Comparison of ENCODE assay signal across 8 mouse cellular contexts in the genomic region with DNA sequence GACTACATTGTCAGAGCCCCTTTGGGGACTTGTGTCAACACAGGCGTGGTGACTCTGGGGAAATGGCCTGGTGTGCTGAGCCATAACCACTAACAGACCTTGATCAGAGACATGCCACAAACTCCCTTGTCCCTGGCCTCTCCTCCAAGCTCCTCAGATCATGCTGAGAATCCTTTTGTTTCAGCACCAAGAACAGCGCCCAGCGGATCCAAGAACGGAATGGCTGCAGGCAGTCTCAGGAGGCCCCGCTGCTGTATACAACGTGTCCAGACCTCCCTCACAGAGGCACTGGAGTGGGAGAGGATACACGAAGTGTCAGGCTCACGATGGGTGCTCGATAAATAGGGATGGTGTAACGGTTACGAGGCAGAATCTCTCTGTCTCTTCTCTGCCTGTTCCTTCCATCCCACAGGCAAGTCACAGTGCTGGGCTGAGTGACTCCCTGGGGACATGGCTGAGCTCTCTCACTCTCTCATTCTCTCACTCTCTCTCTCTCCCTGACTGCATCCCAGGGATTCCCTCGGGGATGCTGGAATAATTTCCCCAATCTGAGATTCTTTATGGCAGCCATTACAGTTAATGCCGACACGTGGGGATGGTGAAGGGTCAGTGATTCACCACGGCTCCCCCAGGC.
A peak's percentile ranks its signal among the peaks of the same experiment; 100 is the strongest.
DNase-seq lines count a peak whose midpoint lies in the region; ATAC-seq lines count a peak whose summit lies in the region.

No protein-coding gene starts in this region.

- H3K4me2 ChIP-seq in liver, embryonic 11.5 days, result no peak overlapping the region
- H3K4me2 ChIP-seq in neural tube, embryonic 14.5 days (ENCODE audit: low read depth, low read length), result no peak overlapping the region

- no peaks in the 10 kb centered on the region for H3K36me3 ChIP-seq in hindbrain, embryonic 10.5 days
- no peaks in the 10 kb centered on the region for H3K36me3 ChIP-seq in liver, embryonic 11.5 days (ENCODE audit: control insufficient read depth, insufficient read depth, low read length)
- no peaks in the 10 kb centered on the region for H3K36me3 ChIP-seq in neural tube, embryonic 14.5 days (ENCODE audit: control insufficient read depth, insufficient read depth, low read length)

- intact Hi-C loops in heart, postnatal 25 days (cut with DNase I), result no loop called here

- H3K9me3 ChIP-seq in hindbrain, embryonic 10.5 days, result no peaks in the 10 kb centered on the region
- H3K9me3 ChIP-seq in liver, embryonic 11.5 days (ENCODE audit: control insufficient read depth, low read length), result no peaks in the 10 kb centered on the region
- no peaks in the 10 kb centered on the region for H3K9me3 ChIP-seq in neural tube, embryonic 14.5 days (ENCODE audit: control insufficient read depth, low read length)

- H3K4me3 ChIP-seq in hindbrain, embryonic 10.5 days, result no peak overlapping the region
- H3K4me3 ChIP-seq in liver, embryonic 11.5 days (ENCODE audit: low read depth, low read length), result no peak overlapping the region
- H3K4me3 ChIP-seq in neural tube, embryonic 14.5 days (ENCODE audit: low read depth, low read length), result no peak overlapping the region

- 0 out of 2 replicates have a peak overlapping the region, but pooled peaks have one; percentile 35 for H3K27ac ChIP-seq in hindbrain, embryonic 10.5 days
- no peak overlapping the region for H3K27ac ChIP-seq in liver, embryonic 11.5 days (ENCODE audit: low read depth, low read length)
- H3K27ac ChIP-seq in neural tube, embryonic 14.5 days (ENCODE audit: low read depth, low read length), result no peak overlapping the region

- no peak for ATAC-seq in liver, embryonic 11.5 days (replicated peaks; ENCODE audit: low FRiP score)
- ATAC-seq in neural tube, embryonic 14.5 days (ENCODE audit: low read depth), result peak; percentile 38; the same call in 1 of the 2 replicates
- ATAC-seq in erythroblast, adult 5-6 weeks (replicated peaks; ENCODE audit: low FRiP score, poor library complexity, severe bottlenecking), result no peak

- peaks cover 54% of the 10 kb centered on the region for H3K4me1 ChIP-seq in hindbrain, embryonic 10.5 days (replicated peaks)
- H3K4me1 ChIP-seq in liver, embryonic 11.5 days (replicated peaks; ENCODE audit: control insufficient read depth, insufficient read depth, low read length), result no peaks in the 10 kb centered on the region
- H3K4me1 ChIP-seq in neural tube, embryonic 14.5 days (ENCODE audit: control insufficient read depth, insufficient read depth, low read length), result peaks cover 23% of the 10 kb centered on the region

- H3K9ac ChIP-seq in liver, embryonic 11.5 days (ENCODE audit: low read depth, low read length), result no peak overlapping the region
- no peak overlapping the region for H3K9ac ChIP-seq in neural tube, embryonic 14.5 days (replicated peaks; ENCODE audit: low read depth, low read length)

- H3K27me3 ChIP-seq in hindbrain, embryonic 10.5 days (ENCODE audit: insufficient read depth, poor library complexity, severe bottlenecking), result peaks cover 14% of the 10 kb centered on the region
- peaks cover under 1% of the 10 kb centered on the region for H3K27me3 ChIP-seq in liver, embryonic 11.5 days (replicated peaks; ENCODE audit: control insufficient read depth, insufficient read depth, low read length)
- no peaks in the 10 kb centered on the region for H3K27me3 ChIP-seq in neural tube, embryonic 14.5 days (ENCODE audit: control insufficient read depth, insufficient read depth, low read length)

- DNase-seq in heart, adult 8-10 months (ENCODE audit: low spot score), result peak; percentile 15
- DNase-seq in heart, postnatal 25 days (ENCODE audit: low spot score), result no peak
- peak; percentile 21 for DNase-seq in c-Kit-positive CD71-positive TER-119-positive erythroid progenitor cells, embryonic 14.5 days (ENCODE audit: low spot score)
- peak; percentile 76 for DNase-seq in hindbrain, embryonic 10.5 days (ENCODE audit: low spot score)
- DNase-seq in liver, embryonic 11.5 days (ENCODE audit: low spot score), result peak; percentile 55
- DNase-seq in cerebellum, postnatal 36 days, result no peak

- WGBS in hindbrain, embryonic 10.5 days, result 16% methylated on average over 15 of the region's 15 CpGs
- WGBS in liver, embryonic 11.5 days, result 19% methylated on average over 15 of the region's 15 CpGs
- WGBS in neural tube, embryonic 14.5 days, result 9% methylated on average over 15 of the region's 15 CpGs

Comparison
In these comparisons a context has a peak if more than half of its experiments do, and no peak if none do; other contexts are left out.
1. DNase-seq: peak in heart, adult 8-10 months (single experiment), c-Kit-positive CD71-positive TER-119-positive erythroid progenitor cells, embryonic 14.5 days (single experiment), hindbrain, embryonic 10.5 days (single experiment) and liver, embryonic 11.5 days (single experiment); none in heart, postnatal 25 days (single experiment) and cerebellum, postnatal 36 days (0 of 2).